Comparison of ENCODE assay signal across 14 mouse cellular contexts in genomic region chr8:91318938-91319729, GRCm38 (mm10).
"Had no signal": no experiment of that assay in that cellular context is flagged by ENCODE, and none has a peak within 500 bp of the region (broad histone marks: within the 10 kb centered on the region; RNA-seq: fewer than 3 reads in every experiment).

No protein-coding gene starts in this region.

- H3K27me3 ChIP-seq: liver, embryonic 15.5 days; midbrain, embryonic 15.5 days; neural tube, embryonic 13.5 days had no signal

- DNase-seq: kidney, adult 8-10 months; kidney, postnatal 25 days; retina, postnatal 1 day; right cerebral cortex, postnatal 4 days; spleen, adult 18-20 months; thymus, adult 18-20 months; thymus, postnatal 14 days had no signal

- H3K36me3 ChIP-seq: midbrain, embryonic 15.5 days had no signal

- H3K4me2 ChIP-seq: liver, embryonic 11.5 days; liver, embryonic 15.5 days; midbrain, embryonic 15.5 days; neural tube, embryonic 13.5 days had no signal

- H3K9me3 ChIP-seq: limb, embryonic 10.5 days; liver, embryonic 15.5 days; midbrain, embryonic 10.5 days; midbrain, embryonic 15.5 days; neural tube, embryonic 13.5 days had no signal

- H3K27ac ChIP-seq: left cerebral cortex, adult 2 months; limb, embryonic 10.5 days; liver, embryonic 15.5 days; midbrain, embryonic 10.5 days; midbrain, embryonic 15.5 days; neural tube, embryonic 13.5 days had no signal

- H3K9ac ChIP-seq: liver, embryonic 15.5 days; midbrain, embryonic 15.5 days; neural tube, embryonic 13.5 days had no signal

- ATAC-seq: midbrain, embryonic 15.5 days had no signal

- H3K4me3 ChIP-seq: left cerebral cortex, adult 2 months; limb, embryonic 10.5 days; liver, embryonic 15.5 days; midbrain, embryonic 10.5 days; midbrain, embryonic 15.5 days; neural tube, embryonic 13.5 days had no signal
